Mouse (Mus musculus) lung, postnatal 4 days (tissue): ENCODE measurements around the gene Tctex1d4.

Experiments used
- DNase-seq, 2 experiments: peaks; one replicate each; pipeline ENCODE4 v3.0.0; 2021

Gene Tctex1d4

GRCm38 (mm10) chr4:117120445-117121414 lies 5.9 kb upstream of the Tctex1d4 start:
- peak; percentile 96 to 98 for DNase-seq

- DNase-seq: peak in 1 of 2 experiments; percentile 25
Measured at GRCm38 (mm10) chr4:117122209-117122608, 4.4 kb upstream of the Tctex1d4 start.

GRCm38 (mm10) chr4:117123546-117124217 lies 2.9 kb upstream of the Tctex1d4 start:
- DNase-seq: no peak

GRCm38 (mm10) chr4:117124218-117124517 lies 2.4 kb upstream of the Tctex1d4 start:
- no peak for DNase-seq

GRCm38 (mm10) chr4:117124518-117125347 lies 1.9 kb upstream of the Tctex1d4 start:
- DNase-seq: peak; percentile 63 to 74

- peak; percentile 79 to 90 for DNase-seq
Measured at GRCm38 (mm10) chr4:117125348-117125909, 1.2 kb upstream of the Tctex1d4 start, which contains the start of gene Btbd19. Btbd19 (minus strand) TSS chr4:117125725.

GRCm38 (mm10) chr4:117125910-117126674 lies 502 bp upstream of the Tctex1d4 start:
- peak; percentile 87 to 90 for DNase-seq

GRCm38 (mm10) chr4:117127991-117128686 lies 1.5 kb downstream of the Tctex1d4 start:
- DNase-seq: no peak

GRCm38 (mm10) chr4:117130790-117131189 lies 4.2 kb downstream of the Tctex1d4 start:
- no peak for DNase-seq

GRCm38 (mm10) chr4:117131198-117131597 lies 4.6 kb downstream of the Tctex1d4 start:
- no peak for DNase-seq

- DNase-seq: peak; percentile 55 to 78
Measured at GRCm38 (mm10) chr4:117131890-117132793, 5.5 kb downstream of the Tctex1d4 start.

- no peak for DNase-seq
Measured at GRCm38 (mm10) chr4:117132794-117133143, 6.2 kb downstream of the Tctex1d4 start.

- peak in 1 of 2 experiments; percentile 19 for DNase-seq
Measured at GRCm38 (mm10) chr4:117133366-117133796, 6.8 kb downstream of the Tctex1d4 start.

- peak; percentile 96 to 98 for DNase-seq
Measured at GRCm38 (mm10) chr4:117133817-117134600, 7.4 kb downstream of the Tctex1d4 start, which contains the start of gene Plk3. Plk3 (minus strand) TSS chr4:117133963.

- no peak for DNase-seq
Measured at GRCm38 (mm10) chr4:117134601-117134995, 8.0 kb downstream of the Tctex1d4 start.

GRCm38 (mm10) chr4:117136034-117136433 lies 9.4 kb downstream of the Tctex1d4 start:
- DNase-seq: peak; percentile 57 to 64

- DNase-seq: no peak
Measured at GRCm38 (mm10) chr4:117138295-117139216, 12.0 kb downstream of the Tctex1d4 start.

- peak in 1 of 2 experiments; percentile 59 for DNase-seq
Measured at GRCm38 (mm10) chr4:117139217-117139612, 12.6 kb downstream of the Tctex1d4 start.
